In genomic region chr9:65200606-65201005, GRCm38 (mm10) we compare ENCODE assay signal across 8 mouse cellular contexts. TPM values are rescaled to one million over a fixed set of nuclear protein-coding genes. Genes with fewer than 3 reads are reported as not detected.
DNase-seq lines count a peak whose midpoint lies in the region; ATAC-seq and TF ChIP-seq lines count a peak whose summit lies in the region.

No protein-coding gene starts in this region.

- intact Hi-C loops in heart, adult 2 months (cut with DNase I), result no loop called here

- H3K27ac ChIP-seq in kidney, adult 2 months (ENCODE audit: insufficient read depth, low read depth, low read length), result no peak overlapping the region
- peak overlapping the region; percentile 95 for H3K27ac ChIP-seq in heart, adult 2 months
- peak overlapping the region; percentile 80 for H3K27ac ChIP-seq in lung, postnatal 0 days (ENCODE audit: low read length)

- ATAC-seq in lung, postnatal 0 days, result peak; percentile 18; the same call in 1 of the 2 replicates

- no peaks in the 10 kb centered on the region for H3K79me2 ChIP-seq in heart, adult 2 months (replicated peaks; ENCODE audit: control insufficient read depth, insufficient read depth, low read length)

- H3K4me1 ChIP-seq in kidney, adult 2 months (ENCODE audit: control insufficient read depth, insufficient read depth, low read length), result peaks cover 14% of the 10 kb centered on the region
- peaks cover 15% of the 10 kb centered on the region for H3K4me1 ChIP-seq in heart, adult 2 months (ENCODE audit: control insufficient read depth, insufficient read depth, low read length)
- H3K4me1 ChIP-seq in lung, postnatal 0 days (ENCODE audit: insufficient read depth, low read depth, low read length), result peaks cover 4% of the 10 kb centered on the region; the same call in 1 of the 2 replicates

- TF ChIP-seq EP300 in heart, adult 2 months (IDR thresholded peaks at IDR 0.05; ENCODE audit: insufficient read depth, low read depth, low read length), result 0 out of 2 replicates have a peak, but pooled peaks have one; percentile 19
- no peak; the same call in 1 of the 2 replicates for TF ChIP-seq EP300 in lung, postnatal 0 days (IDR thresholded peaks at IDR 0.05)

- H3K9ac ChIP-seq in heart, adult 2 months (ENCODE audit: low read depth, low read length), result no peak overlapping the region
- no peak overlapping the region for H3K9ac ChIP-seq in lung, postnatal 0 days (replicated peaks; ENCODE audit: low read depth)

- no peak overlapping the region for H3K4me2 ChIP-seq in lung, postnatal 0 days (replicated peaks; ENCODE audit: low read depth, low read length)

- TF ChIP-seq POLR2A in kidney, adult 2 months (IDR thresholded peaks at IDR 0.05; ENCODE audit: low read depth, low read length), result no peak
- no peak for TF ChIP-seq POLR2A in heart, adult 2 months (IDR thresholded peaks at IDR 0.05; ENCODE audit: insufficient read depth, low read depth, low read length)

- WGBS in kidney, adult 2 months, result 58% methylated on average over 1 of the region's 1 CpGs
- WGBS in heart, adult 2 months, result 30% methylated on average over 1 of the region's 1 CpGs
- WGBS in lung, postnatal 0 days, result 41% methylated on average over 1 of the region's 1 CpGs

- TF ChIP-seq CTCF in kidney, adult 2 months (conservative IDR thresholded peaks at IDR 0.05; ENCODE audit: insufficient read depth, insufficient read length, low read depth, low read length), result no peak
- no peak for TF ChIP-seq CTCF in heart, adult 2 months (IDR thresholded peaks at IDR 0.05)
- no peak for TF ChIP-seq CTCF in lung, postnatal 0 days (IDR thresholded peaks at IDR 0.05)

- peak; percentile 47 for DNase-seq in kidney, adult 2 months
- no peak for DNase-seq in kidney, postnatal 36 days
- peak; percentile 88 for DNase-seq in adipocyte (ENCODE audit: low spot score)
- DNase-seq in heart, adult 2 months, result peak; percentile 59 to 73
- peak; percentile 95 for DNase-seq in lung, postnatal 0 days (ENCODE audit: low spot score)
- DNase-seq in cerebellum, postnatal 10 days, result no peak
- DNase-seq in right cerebral cortex, postnatal 10 days (ENCODE audit: low spot score in 2 of 2), result no peak
- DNase-seq in T-cell, adult 2 months (ENCODE audit: low spot score), result no peak

- no peaks in the 10 kb centered on the region for H3K36me3 ChIP-seq in kidney, adult 2 months (ENCODE audit: control insufficient read depth, insufficient read depth, low read length)
- H3K36me3 ChIP-seq in heart, adult 2 months (ENCODE audit: control insufficient read depth, insufficient read depth, low read length), result peaks cover 6% of the 10 kb centered on the region; the same call in 1 of the 2 replicates
- H3K36me3 ChIP-seq in lung, postnatal 0 days (ENCODE audit: insufficient read depth, low read length), result no peaks in the 10 kb centered on the region

- no peaks in the 10 kb centered on the region for H3K27me3 ChIP-seq in kidney, adult 2 months (replicated peaks; ENCODE audit: control insufficient read depth, insufficient read depth, low read length)
- no peaks in the 10 kb centered on the region for H3K27me3 ChIP-seq in heart, adult 2 months (ENCODE audit: control insufficient read depth, insufficient read depth, low read length)
- no peaks in the 10 kb centered on the region for H3K27me3 ChIP-seq in lung, postnatal 0 days (replicated peaks; ENCODE audit: insufficient read depth, low read length)

- H3K9me3 ChIP-seq in lung, postnatal 0 days (ENCODE audit: low read length), result no peaks in the 10 kb centered on the region

- no peak overlapping the region for H3K4me3 ChIP-seq in kidney, adult 2 months (ENCODE audit: insufficient read depth, low read depth, low read length)
- no peak overlapping the region for H3K4me3 ChIP-seq in heart, adult 2 months
- no peak overlapping the region for H3K4me3 ChIP-seq in lung, postnatal 0 days (ENCODE audit: low read depth, low read length)

RNA-seq across cellular contexts. Expression of gene Parp16, which starts 5.5 kb away (rescaled TPM):
- 11.0 and 11.9 TPM in 2 replicates for polyA plus RNA-seq in kidney, adult 2 months (2012; rRNA removed)
- 1 to 10 TPM; 2.6 to 3.1 TPM for total RNA-seq in heart, adult 2 months (2021)
- polyA plus RNA-seq in heart, adult 2 months (2012; rRNA removed), result 3.7 and 4.8 TPM in 2 replicates
- 5.3 and 5.4 TPM in 2 replicates for polyA plus RNA-seq in lung, postnatal 0 days (2015; fragmentation: Nextera tagmentation; extraction: Ambion mirVana)

RNA-seq across cellular contexts. Expression of gene Igdcc3, which starts 59.6 kb away (rescaled TPM):
- 0.72 and 0.94 TPM in 2 replicates for polyA plus RNA-seq in kidney, adult 2 months (2012; rRNA removed)
- under 1 TPM; 0.07 to 0.10 TPM for total RNA-seq in heart, adult 2 months (2021)
- 0.12 and 0.16 TPM in 2 replicates for polyA plus RNA-seq in heart, adult 2 months (2012; rRNA removed)
- polyA plus RNA-seq in lung, postnatal 0 days (2015; fragmentation: Nextera tagmentation; extraction: Ambion mirVana), result 0.33 and 0.67 TPM in 2 replicates

Comparison
In these comparisons a context has a peak if more than half of its experiments do, and no peak if none do; other contexts are left out.
1. DNase-seq: peak in kidney, adult 2 months (single experiment), adipocyte (single experiment), heart, adult 2 months (2 of 2) and lung, postnatal 0 days (single experiment); none in kidney, postnatal 36 days (0 of 2), cerebellum, postnatal 10 days (0 of 2), right cerebral cortex, postnatal 10 days (0 of 2) and T-cell, adult 2 months (single experiment).